Mouse (Mus musculus): ENCODE data around the gene Vcl.

The Vcl gene

DNA sequence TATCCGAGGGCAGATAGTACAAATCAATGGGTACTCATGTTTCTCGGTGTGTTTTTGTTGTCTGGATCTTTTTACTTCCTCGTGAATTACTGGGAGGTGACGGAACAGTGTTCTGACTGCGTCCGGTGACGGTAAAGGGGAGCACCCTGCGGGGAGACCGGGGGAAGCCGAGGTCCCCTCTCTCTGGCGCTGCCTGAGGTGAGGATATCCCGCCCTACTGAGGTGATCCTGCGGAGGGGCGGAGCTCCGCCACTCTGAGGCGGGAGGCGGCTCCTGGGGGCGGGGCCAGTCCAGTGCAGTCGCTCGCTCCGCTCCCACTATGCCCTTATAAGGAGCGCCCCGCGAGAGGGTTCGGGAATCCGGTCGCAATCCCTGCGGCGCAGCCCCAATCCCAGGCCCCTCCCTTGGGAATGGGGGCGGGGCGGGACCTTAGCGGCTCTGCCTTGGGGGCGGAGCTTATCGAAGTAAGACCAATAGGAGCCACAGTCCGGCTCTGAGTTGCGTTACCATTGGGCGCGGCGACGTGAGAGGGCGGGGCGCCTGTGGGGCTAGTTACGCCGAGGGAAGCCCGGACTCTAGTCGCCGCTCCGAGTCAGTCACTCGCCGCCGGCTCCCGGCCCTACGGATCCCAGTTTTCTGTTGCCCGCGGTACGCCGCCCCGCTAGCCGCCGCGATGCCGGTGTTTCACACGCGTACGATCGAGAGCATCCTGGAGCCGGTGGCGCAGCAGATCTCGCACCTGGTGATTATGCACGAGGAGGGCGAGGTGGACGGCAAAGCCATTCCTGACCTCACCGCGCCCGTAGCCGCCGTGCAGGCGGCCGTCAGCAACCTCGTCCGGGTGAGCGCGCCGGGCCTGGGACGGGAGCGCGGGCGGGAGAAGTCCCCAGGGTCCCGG, at the start of gene Vcl:
Vcl (plus strand) TSS at position 551 of the 898 bp plus-strand sequence.
- DNase-seq: peak; percentile 100

- DNase-seq: no peak
Measured at GRCm38 (mm10) chr14:20884691-20885090, 44.5 kb upstream of the Vcl start.

GRCm38 (mm10) chr14:20885091-20885888, 43.9 kb upstream of the Vcl start:
- peak; percentile 61 to 74 for DNase-seq

DNA sequence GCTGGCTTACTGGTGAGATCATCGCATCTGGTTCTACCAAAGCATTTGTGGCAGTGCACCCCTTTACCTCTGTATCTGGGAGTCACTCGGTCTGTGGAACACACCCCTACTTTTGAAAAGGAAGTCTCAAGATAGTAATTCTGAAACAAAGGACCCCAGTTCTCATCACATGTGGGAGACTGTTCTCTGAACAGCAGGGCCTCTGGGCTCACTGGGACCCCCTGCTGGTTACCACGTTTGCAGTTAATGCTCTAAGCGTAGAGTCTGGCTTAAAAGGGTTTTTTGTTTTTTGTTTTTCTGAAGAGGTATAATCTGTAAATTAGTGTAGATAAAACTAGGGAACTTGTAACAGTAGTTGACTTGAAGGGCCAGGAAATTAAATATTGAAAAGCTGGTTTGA, 42.9 kb upstream of the Vcl start:
- DNase-seq: peak; percentile 39 to 47

DNA sequence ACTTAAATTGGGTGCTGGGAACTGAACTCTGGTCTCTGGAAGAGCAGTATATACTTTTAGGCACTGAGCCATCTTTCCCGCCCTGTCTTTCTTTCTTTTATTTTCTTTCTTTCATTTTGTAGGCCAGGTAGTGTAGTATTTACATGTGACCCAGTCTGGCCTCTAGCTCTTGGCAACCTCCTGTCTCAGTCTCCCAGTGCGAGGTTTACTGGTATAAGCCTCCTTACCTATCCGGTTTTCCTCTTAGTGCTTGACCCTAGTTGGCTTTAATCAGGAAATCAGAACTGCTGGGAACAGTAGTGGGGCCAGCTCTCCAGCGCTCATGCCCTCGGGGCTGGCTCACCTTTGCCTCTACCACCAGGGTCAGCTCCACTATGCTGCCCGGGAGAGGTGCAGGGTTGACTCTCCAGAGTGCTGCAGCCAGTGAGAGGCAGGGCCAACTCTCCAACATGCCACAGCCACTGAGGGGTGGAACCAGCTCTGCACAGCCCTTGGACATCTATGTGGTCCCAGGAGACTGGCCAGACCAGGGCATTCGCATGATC, 41.6 kb upstream of the Vcl start:
- DNase-seq: no peak

DNA sequence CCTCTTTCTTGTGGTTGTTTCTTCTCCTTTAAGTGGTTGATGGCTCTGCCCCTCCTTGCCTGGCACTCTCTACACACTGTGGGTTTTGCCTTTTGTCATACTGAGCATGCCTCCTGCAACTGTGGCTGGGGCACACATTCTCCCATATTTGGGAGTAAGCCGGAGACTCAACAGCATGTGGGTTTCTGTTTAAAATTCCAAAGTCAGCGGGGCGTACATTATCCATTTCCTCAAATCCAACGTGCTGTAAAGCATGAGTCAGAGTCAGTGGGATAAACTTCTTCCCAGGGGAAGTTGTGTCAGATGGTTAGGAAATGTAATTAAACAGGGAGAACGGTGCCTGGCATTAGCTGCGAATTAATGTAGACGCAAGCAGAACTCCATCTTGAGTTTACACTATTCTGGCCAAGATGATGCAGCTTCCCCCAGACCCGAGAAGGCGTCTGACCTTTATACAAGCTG, 37.2 kb upstream of the Vcl start:
- DNase-seq: peak; percentile 39 to 60

DNA sequence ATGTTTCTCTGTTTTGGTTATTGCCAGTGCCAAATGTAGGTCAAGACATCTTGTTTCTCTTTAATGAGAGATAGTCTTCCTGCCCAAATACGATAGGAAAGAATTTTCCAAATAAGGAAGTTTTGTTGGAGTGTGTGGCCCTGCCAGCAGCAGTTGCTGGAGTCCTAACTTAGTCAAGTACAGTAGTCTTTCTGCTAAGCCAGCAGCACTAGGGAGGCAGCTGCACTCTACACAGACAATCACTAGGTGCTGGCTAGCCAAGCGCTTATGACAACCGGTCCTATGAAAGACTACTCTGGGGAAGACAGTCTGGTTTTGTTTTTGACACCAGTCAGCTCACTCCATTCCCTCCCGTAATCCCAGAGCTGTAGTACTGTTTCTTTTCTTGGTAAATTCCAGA, 35.4 kb upstream of the Vcl start:
- DNase-seq: no peak

GRCm38 (mm10) chr14:20901267-20901666, 27.9 kb upstream of the Vcl start:
- no peak for DNase-seq

DNA sequence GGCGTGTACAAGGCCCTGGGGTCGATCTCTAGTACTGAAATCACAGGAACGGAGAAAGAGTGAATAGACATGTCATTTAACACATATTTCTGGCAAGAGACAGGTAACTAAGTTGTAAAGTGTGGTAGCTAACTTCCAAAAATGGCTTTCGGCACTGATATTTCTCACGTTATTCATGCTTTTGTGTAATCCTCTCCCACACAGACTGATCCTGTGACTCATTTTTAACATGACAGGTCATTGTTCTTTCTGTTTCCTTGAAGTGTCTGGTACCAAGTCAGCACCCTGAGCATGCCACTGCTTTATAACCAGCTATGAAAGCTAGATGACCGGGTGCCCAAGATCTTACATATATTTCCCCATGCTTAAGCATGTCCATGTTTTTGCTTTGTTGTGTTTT, 26.1 kb upstream of the Vcl start:
- no peak for DNase-seq

GRCm38 (mm10) chr14:20911811-20912210, 17.4 kb upstream of the Vcl start:
- no peak for DNase-seq

DNA sequence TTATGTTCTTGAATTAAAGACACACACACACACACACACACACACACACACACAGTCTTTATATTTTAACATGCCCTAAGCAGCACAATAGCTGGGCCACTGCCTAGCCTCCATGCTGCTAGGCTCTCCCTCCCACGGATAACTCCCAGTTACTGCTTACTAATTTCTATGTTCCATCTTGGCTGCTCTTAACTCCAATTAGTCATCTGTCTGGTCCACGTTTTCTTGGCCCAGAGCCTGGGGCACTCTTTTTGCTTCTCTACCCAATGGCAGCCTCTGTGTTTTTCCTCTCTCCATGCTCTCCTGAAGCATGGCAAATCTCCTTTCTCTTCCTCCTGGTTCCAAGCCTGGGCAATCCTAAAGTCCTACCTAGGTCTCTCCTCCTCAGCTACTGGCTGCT, 14.8 kb upstream of the Vcl start:
- DNase-seq: no peak

- DNase-seq: no peak
Measured at GRCm38 (mm10) chr14:20916625-20917612, 12.3 kb upstream of the Vcl start.

DNA sequence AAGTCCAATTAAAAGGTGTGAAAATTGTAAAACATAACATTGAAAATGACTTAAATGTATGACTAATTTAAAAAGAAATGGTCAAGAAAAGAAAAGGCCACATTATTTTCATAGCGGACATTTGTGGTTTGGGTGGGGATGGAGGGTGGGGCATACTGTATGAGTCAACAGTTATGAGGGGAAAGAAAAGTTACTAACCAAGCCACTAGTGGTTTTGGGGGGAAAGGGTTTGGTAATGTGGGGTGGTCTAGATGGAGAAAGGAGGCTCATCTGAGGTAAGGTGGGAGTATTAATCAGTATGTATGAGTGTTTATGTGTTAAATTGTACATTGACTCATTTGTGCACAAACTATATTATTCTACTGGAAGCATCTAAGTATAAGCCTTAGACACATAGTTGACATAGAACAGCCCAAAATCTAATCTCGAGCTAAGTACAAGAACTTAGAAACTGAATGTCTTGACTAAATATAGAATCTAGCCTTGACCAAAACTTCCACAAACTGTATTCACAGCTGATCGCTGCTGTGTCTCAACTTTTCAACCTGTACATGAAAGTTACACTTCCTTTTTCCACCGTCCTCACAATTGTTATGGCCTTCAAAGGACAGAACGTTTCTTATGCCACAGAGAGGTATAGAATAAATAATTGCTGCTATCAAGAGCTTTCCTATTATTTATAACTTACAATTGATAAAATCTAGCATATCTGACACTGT, 5.0 kb upstream of the Vcl start:
- no peak for DNase-seq

DNA sequence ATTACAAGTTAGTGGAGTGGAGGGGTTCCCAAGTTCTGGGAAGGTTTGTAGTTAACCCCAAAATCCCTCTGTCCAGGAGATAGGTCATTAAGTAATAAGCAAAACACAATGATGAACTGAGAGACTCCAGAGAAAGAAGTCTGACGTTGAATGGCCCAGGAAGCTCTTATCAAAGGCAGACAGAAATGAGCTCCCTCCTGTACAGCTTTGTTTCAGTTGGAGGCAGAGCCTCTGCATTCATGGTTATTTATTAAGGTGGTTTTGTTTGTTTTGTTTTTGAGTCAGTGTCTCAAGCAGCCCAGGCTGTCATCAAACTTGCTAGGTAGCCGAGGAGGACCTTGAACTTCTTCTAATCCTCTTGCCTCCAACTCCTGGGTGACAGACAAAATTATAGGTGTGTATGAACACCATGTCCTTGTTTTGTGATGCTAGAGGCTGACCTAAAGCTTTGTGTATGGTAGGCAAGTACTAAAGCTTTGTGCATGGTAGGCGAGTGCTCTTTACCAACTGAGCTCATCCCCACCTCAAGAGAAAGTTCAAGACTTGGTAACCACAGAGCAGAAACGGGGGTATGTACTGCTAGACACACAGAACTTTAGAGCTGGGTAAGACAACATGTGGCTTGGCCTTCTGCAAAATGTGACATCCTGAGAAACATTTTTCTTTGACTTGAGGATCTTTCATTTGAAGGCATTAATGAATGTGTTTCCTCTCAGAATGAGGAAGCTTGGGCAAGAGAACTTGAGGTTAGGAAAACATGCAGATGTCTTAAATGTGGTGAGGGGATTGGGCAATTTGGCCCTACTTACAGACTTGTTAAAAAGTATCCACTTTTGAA, 1.5 kb upstream of the Vcl start:
- no peak for DNase-seq

- DNase-seq: no peak
Measured at GRCm38 (mm10) chr14:20928308-20928685, 901 bp upstream of the Vcl start.

- peak; percentile 69 to 71 for DNase-seq
Measured at GRCm38 (mm10) chr14:20929814-20930434, 726 bp downstream of the Vcl start.

DNA sequence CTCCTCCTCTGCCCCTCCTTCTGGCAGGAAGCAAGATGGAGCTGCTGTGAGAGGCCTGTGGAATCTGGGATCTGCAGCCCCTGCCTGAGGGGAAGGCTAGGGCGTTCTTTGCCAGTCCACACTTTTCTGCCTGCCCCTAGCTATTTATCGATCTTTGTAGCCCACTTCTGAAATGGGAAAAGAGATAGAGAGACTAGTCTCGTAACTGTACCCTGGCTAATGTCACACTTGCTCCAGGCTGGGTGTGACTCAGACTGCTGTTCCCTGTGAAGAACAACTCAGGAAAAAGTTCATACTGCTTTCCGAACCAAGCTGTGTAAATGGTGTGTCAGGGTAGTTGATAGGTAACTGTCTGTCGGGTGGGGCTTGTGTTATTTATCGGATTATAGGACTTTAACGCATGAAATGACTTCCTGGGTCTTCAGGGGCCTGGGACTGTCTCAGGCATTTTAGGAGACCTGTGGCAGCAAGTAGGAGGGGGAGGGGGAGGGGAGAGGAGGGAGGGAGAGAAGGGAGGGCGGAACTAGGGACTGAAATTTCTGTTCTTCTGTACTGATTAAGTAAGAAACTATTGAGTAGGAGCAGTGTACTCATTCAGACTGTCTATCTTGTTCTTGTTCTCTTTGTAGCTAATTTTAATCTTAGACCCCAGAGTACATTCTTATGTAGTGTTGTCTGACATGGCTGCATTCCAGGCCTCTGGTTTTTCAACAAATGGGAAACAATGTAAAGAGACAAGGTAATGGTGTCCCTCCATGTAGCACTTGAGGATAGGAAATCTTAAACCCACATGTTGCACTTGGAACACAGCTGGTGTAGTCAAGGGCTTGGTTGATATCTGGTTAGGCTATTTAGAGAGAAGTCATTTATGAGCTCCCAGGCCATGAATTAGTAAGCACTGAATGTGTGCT, 1.5 kb downstream of the Vcl start:
- peak; percentile 17 to 24 for DNase-seq

DNA sequence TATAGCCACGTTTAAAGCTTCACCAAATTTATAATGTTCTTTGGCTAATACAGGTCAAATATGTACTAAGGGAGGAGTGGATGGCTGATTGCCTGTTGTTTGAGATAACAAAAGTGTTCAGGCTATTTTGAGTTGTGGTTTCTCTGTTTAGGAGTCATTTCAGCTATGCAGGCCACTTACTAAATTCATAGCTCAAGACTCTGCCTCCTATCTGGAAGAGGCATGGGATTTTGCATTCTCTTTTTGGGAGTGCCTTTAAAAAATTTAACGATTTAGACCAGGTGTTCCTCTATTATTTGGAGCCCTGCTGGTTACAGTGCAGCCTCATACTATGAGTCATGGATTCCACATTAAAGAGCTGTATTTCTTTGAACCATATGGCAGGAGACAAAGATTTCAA, 9.2 kb downstream of the Vcl start:
- DNase-seq: peak in 1 of 2 experiments; percentile 46

- DNase-seq: no peak
Measured at GRCm38 (mm10) chr14:20938860-20939259, 9.7 kb downstream of the Vcl start.
